In genomic region chr1:77102421-77103133, GRCm38 (mm10) we compare ENCODE assay signal across 9 mouse cellular contexts.
DNase-seq lines count a peak whose midpoint lies in the region; ATAC-seq lines count a peak whose summit lies in the region.
"Had no signal": no experiment of that assay in that cellular context is flagged by ENCODE, and none has a peak within 500 bp of the region (broad histone marks: within the 10 kb centered on the region; RNA-seq: fewer than 3 reads in every experiment).

No protein-coding gene starts in this region.

- H3K4me3 ChIP-seq in hindbrain, embryonic 14.5 days (replicated peaks; ENCODE audit: low read length): no peak overlapping the region
- no peak overlapping the region for H3K4me3 ChIP-seq in hindbrain, embryonic 12.5 days

- 54% methylated on average over 13 of the region's 13 CpGs for WGBS in hindbrain, embryonic 14.5 days
- WGBS in hindbrain, embryonic 12.5 days: 41% methylated on average over 13 of the region's 13 CpGs

- H3K36me3 ChIP-seq in hindbrain, embryonic 14.5 days (replicated peaks; ENCODE audit: control insufficient read depth, insufficient read depth): no peaks in the 10 kb centered on the region
- no peaks in the 10 kb centered on the region for H3K36me3 ChIP-seq in hindbrain, embryonic 12.5 days

- peak; percentile 31; the same call in 1 of the 2 replicates for ATAC-seq in hindbrain, embryonic 14.5 days (ENCODE audit: low FRiP score)
- ATAC-seq in hindbrain, embryonic 12.5 days (ENCODE audit: low FRiP score): no peak

- no peaks in the 10 kb centered on the region for H3K27me3 ChIP-seq in hindbrain, embryonic 14.5 days (ENCODE audit: control insufficient read depth, insufficient read depth, low read length)
- H3K27me3 ChIP-seq in hindbrain, embryonic 12.5 days: peaks cover 4% of the 10 kb centered on the region

- H3K27ac ChIP-seq in hindbrain, embryonic 14.5 days: no peak overlapping the region
- H3K27ac ChIP-seq in hindbrain, embryonic 12.5 days: no peak overlapping the region

- H3K4me1 ChIP-seq in hindbrain, embryonic 14.5 days (replicated peaks; ENCODE audit: control insufficient read depth, insufficient read depth, low read length): 0 out of 2 replicates have a peak, but pooled peaks cover 8% of the 10 kb centered on the region
- H3K4me1 ChIP-seq in hindbrain, embryonic 12.5 days: peaks cover 7% of the 10 kb centered on the region; the same call in 1 of the 2 replicates

- no peaks in the 10 kb centered on the region for H3K9me3 ChIP-seq in hindbrain, embryonic 14.5 days (ENCODE audit: control insufficient read depth, low read length)
- no peaks in the 10 kb centered on the region for H3K9me3 ChIP-seq in hindbrain, embryonic 12.5 days (replicated peaks)

- DNase-seq in hindbrain, embryonic 14.5 days (ENCODE audit: low spot score): peak; percentile 40
- DNase-seq in urinary bladder, postnatal 36 days (ENCODE audit: low spot score in 2 of 2): peak; percentile 14 to 47
- DNase-seq in urinary bladder, adult 2 months (ENCODE audit: low spot score): no peak
- DNase-seq in gastrocnemius, postnatal 25 days: peak; percentile 40
- DNase-seq in spleen, postnatal 4 days (ENCODE audit: low spot score in 2 of 2): no peak
- DNase-seq in liver: no peak
- no peak for DNase-seq in urinary bladder, postnatal 25 days (ENCODE audit: low spot score)
- DNase-seq: adrenal gland, postnatal 36 days had no signal

- H3K4me2 ChIP-seq in hindbrain, embryonic 14.5 days (replicated peaks): no peak overlapping the region
- no peak overlapping the region for H3K4me2 ChIP-seq in hindbrain, embryonic 12.5 days (replicated peaks)

- H3K9ac ChIP-seq in hindbrain, embryonic 14.5 days: no peak overlapping the region
- no peak overlapping the region for H3K9ac ChIP-seq in hindbrain, embryonic 12.5 days

Comparison
In these comparisons a context has a peak if more than half of its experiments do, and no peak if none do; other contexts are left out.
1. DNase-seq: peak in hindbrain, embryonic 14.5 days (single experiment), urinary bladder, postnatal 36 days (2 of 2) and gastrocnemius, postnatal 25 days (single experiment); none in urinary bladder, adult 2 months (single experiment), spleen, postnatal 4 days (0 of 2), liver (single experiment) and urinary bladder, postnatal 25 days (single experiment).